ENCODE assay signal across 7 mouse cellular contexts in the genomic region with DNA sequence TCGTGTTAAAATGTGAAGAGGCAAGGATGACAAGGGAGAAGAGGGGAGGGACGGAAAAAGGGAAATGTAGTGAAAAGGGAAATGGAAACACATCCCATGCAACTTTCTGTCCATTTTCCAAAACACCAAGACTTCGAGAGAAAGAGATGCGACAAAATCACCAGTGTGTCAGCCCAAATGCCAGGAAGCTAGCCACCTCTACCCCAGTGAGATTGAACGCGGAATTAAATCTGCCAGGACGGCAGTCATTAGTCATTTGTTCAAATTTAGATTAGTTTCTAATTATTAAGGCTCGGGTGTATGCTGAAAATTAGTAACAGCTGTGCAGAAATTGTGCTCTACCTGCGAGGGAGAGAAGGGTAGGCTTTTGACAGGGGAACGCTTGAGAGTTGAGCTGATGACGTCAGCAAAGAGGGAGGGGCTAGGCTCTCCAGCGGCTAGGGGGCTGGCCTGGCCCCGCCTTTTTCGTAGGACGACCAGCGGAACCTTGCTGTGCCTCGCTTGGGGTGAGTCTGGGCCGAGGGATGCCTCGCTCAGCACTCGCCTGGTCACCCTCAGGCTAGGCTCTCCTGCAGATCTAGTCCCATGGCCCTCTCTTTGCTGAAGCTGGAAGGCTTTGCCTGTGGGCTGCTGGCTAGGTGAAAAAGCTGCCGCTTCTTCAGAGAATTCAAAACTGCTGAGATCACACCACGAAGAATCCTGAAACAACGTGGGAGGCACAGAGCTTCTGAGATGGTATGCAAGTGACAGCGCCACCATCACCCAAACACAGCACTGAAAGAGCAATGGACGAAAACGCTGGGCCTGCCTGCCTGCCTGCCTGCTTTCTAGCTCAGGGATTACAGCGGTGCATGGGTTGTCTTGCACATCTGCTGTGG. TPM values are rescaled to one million over a fixed set of nuclear protein-coding genes. Genes with fewer than 3 reads are reported as not detected.
DNase-seq lines count a peak whose midpoint lies in the region; ATAC-seq lines count a peak whose summit lies in the region.

No protein-coding gene starts in this region.

- H3K27ac ChIP-seq in intestine, embryonic 16.5 days (ENCODE audit: low read length), result no peak overlapping the region

- ATAC-seq in intestine, embryonic 16.5 days, result peak; percentile 82
- ATAC-seq in megakaryocyte progenitor cell, adult 5-6 weeks (replicated peaks; ENCODE audit: poor library complexity), result peak; percentile 62

- no peaks in the 10 kb centered on the region for H3K4me1 ChIP-seq in intestine, embryonic 16.5 days (ENCODE audit: control insufficient read depth, insufficient read depth, low read length)

- H3K36me3 ChIP-seq in intestine, embryonic 16.5 days (ENCODE audit: control insufficient read depth, insufficient read depth, low read length), result no peaks in the 10 kb centered on the region

- DNase-seq in adrenal gland, postnatal 36 days, result peak; percentile 78 to 85
- DNase-seq in embryo, embryonic 11 days, result peak; percentile 88
- peak; percentile 56 for DNase-seq in gastrocnemius, postnatal 10 days
- peak; percentile 76 to 83 for DNase-seq in left cerebral cortex, postnatal 25 days (ENCODE audit: low spot score in 2 of 2)
- peak; percentile 61 to 69 for DNase-seq in right cerebral cortex, postnatal 36 days (ENCODE audit: low spot score in 2 of 2)

- WGBS in intestine, embryonic 16.5 days, result 34% methylated on average over 27 of the region's 27 CpGs

- H3K9ac ChIP-seq in intestine, embryonic 16.5 days (ENCODE audit: low read depth, low read length), result peak overlapping the region; percentile 44; the same call in 1 of the 2 replicates

- H3K9me3 ChIP-seq in intestine, embryonic 16.5 days (ENCODE audit: control insufficient read depth, low read length), result no peaks in the 10 kb centered on the region

- intact Hi-C loops in left cerebral cortex, postnatal 25 days (cut with DNase I), result loop anchor here (5.0 kb wide), 1 partner anchor 48 kb away; no protein-coding TSS in a partner anchor

- H3K27me3 ChIP-seq in intestine, embryonic 16.5 days (replicated peaks; ENCODE audit: control insufficient read depth, insufficient read depth, low read length), result no peaks in the 10 kb centered on the region

- peak overlapping the region; percentile 62 for H3K4me2 ChIP-seq in intestine, embryonic 16.5 days (ENCODE audit: low read depth, low read length)

- peak overlapping the region; percentile 41 for H3K4me3 ChIP-seq in intestine, embryonic 16.5 days (ENCODE audit: low read length)

RNA-seq across cellular contexts. Expression of gene Myb, which starts 15.9 kb away (rescaled TPM):
- under 1 TPM; 0.10 to 0.16 TPM for total RNA-seq in adrenal gland, postnatal 36 days (2021)
- 1 to 10 TPM in 1 of 2 experiments, under 1 TPM in 1; 0.82 to 2.6 TPM for total RNA-seq in gastrocnemius, postnatal 10 days (2021)
- polyA plus RNA-seq in intestine, embryonic 16.5 days (2015; fragmentation: Nextera tagmentation; extraction: Ambion mirVana), result 4.4 and 5.2 TPM in 2 replicates
- under 1 TPM; 0.34 to 0.60 TPM for total RNA-seq in left cerebral cortex, postnatal 25 days (2021)
- 681 and 848 TPM in 2 replicates for total RNA-seq in megakaryocyte progenitor cell, adult 5-6 weeks (2015)
- 484 and 588 TPM in 2 replicates for total RNA-seq in megakaryocyte progenitor cell, adult 5-6 weeks (2017)

Comparison
In these comparisons a context has a peak if more than half of its experiments do, and no peak if none do; other contexts are left out.
1. RNA of gene Myb, which starts 15.9 kb away (total RNA-seq): 484 to 848 TPM in megakaryocyte progenitor cell, adult 5-6 weeks; 0.82 to 2.6 TPM in gastrocnemius, postnatal 10 days, 0.34 to 0.60 TPM in left cerebral cortex, postnatal 25 days and 0.10 to 0.16 TPM in adrenal gland, postnatal 36 days; every median in the first group is over 100 times any median in the second.
2. Peak in every context shown above with its lines, with median percentiles within 50 percentile points of each other: DNase-seq.